Mouse (Mus musculus) gastrocnemius, adult 2 months (tissue): ENCODE measurements at regions not wholly inside any gene's neighbourhood (a gene's known extent, or its start where the extent isn't known, plus 50 kb on each side); places are given as distances from the start of the nearest gene placed in this dataset.

Experiments
- DNase-seq: peaks from one replicate; pipeline ENCODE4 v3.0.0; 2022
- H3K27ac ChIP-seq: fragments of 200-600 bp; 2 replicates; pipeline ENCODE4 v1.8.1; 2022; ENCODE audit warnings: mild to moderate bottlenecking
- H3K4me3 ChIP-seq: fragments of 200-600 bp; 2 replicates; pipeline ENCODE4 v1.8.1; 2022; ENCODE audit warnings: mild to moderate bottlenecking, moderate library complexity
- CTCF ChIP-seq: fragments of 200-600 bp; IDR thresholded peaks from 2 replicates; pipeline ENCODE4 v1.8.1; 2022; ENCODE audit warnings: antibody characterized with exemption, mild to moderate bottlenecking, moderate library complexity
- intact Hi-C: fragments of 180-260 bp; cut with DNase I; formaldehyde crosslinking; loops from one replicate; pipeline ENCODE4 v1.15.1; 2025

GRCm38 (mm10) chr5:58705561-58705960, 987.8 kb downstream of the Pcdh7 start:
- TF ChIP-seq CTCF, result no peak
- intact Hi-C loops, result no loop called here
- Histone ChIP-seq H3K27ac (no peak overlapping the region), H3K4me3 (no peak overlapping the region)
- no peak for DNase-seq

- no peak overlapping the region for H3K27ac ChIP-seq
- H3K4me3 ChIP-seq, result no peak overlapping the region
- intact Hi-C loops, result no loop called here
- DNase-seq, result no peak
- TF ChIP-seq CTCF, result no peak
Measured at GRCm38 (mm10) chr5:58712381-58712780, 994.6 kb downstream of the Pcdh7 start.

GRCm38 (mm10) chr5:58733366-58733765, 1015.6 kb downstream of the Pcdh7 start:
- TF ChIP-seq CTCF, result no peak
- no peak for DNase-seq
- intact Hi-C loops, result no loop called here

GRCm38 (mm10) chr5:58733961-58734360, 1016.2 kb downstream of the Pcdh7 start:
- no peak overlapping the region for H3K4me3 ChIP-seq
- TF ChIP-seq CTCF, result no peak
- no peak overlapping the region for H3K27ac ChIP-seq
- no peak for DNase-seq
- intact Hi-C loops, result no loop called here

More at GRCm38 (mm10) chr5:58733366-58733765, 1015.6 kb downstream of the Pcdh7 start:
- no peak overlapping the region for H3K27ac ChIP-seq
- no peak overlapping the region for H3K4me3 ChIP-seq

- TF ChIP-seq CTCF, result peak; percentile 73
- no peak overlapping the region for H3K27ac ChIP-seq
- no peak overlapping the region for H3K4me3 ChIP-seq
- intact Hi-C loops, result loop anchor here (5.0 kb wide), 1 partner anchor 1024 kb away; no protein-coding TSS in a partner anchor
- peak; percentile 24 for DNase-seq
Measured at GRCm38 (mm10) chr5:58736610-58737009, 1018.8 kb downstream of the Pcdh7 start.

- H3K27ac ChIP-seq, result no peak overlapping the region
- TF ChIP-seq CTCF, result no peak
- intact Hi-C loops, result loop anchor here (5.0 kb wide), 1 partner anchor 1025 kb away; no protein-coding TSS in a partner anchor
- H3K4me3 ChIP-seq, result no peak overlapping the region
- no peak for DNase-seq
Measured at GRCm38 (mm10) chr5:58737264-58737883, 1019.6 kb downstream of the Pcdh7 start.

- intact Hi-C loops, result loop anchor here (5.0 kb wide), 1 partner anchor 1026 kb away; no protein-coding TSS in a partner anchor
- Histone ChIP-seq H3K27ac (no peak overlapping the region), H3K4me3 (no peak overlapping the region)
- no peak for TF ChIP-seq CTCF
- no peak for DNase-seq
Measured at GRCm38 (mm10) chr5:58738041-58738440, 1020.3 kb downstream of the Pcdh7 start.

GRCm38 (mm10) chr5:58740759-58741158, 1023.0 kb downstream of the Pcdh7 start:
- intact Hi-C loops, result no loop called here
- no peak overlapping the region for H3K27ac ChIP-seq
- H3K4me3 ChIP-seq, result no peak overlapping the region
- no peak for DNase-seq
- no peak for TF ChIP-seq CTCF

GRCm38 (mm10) chr5:58747684-58748083, 1029.9 kb downstream of the Pcdh7 start:
- no peak for DNase-seq
- Histone ChIP-seq H3K27ac (no peak overlapping the region), H3K4me3 (no peak overlapping the region)
- intact Hi-C loops, result no loop called here
- TF ChIP-seq CTCF, result no peak

- TF ChIP-seq CTCF, result no peak
- intact Hi-C loops, result no loop called here
- no peak overlapping the region for H3K4me3 ChIP-seq
- H3K27ac ChIP-seq, result no peak overlapping the region
- no peak for DNase-seq
Measured at GRCm38 (mm10) chr5:58751777-58752176, 1034.0 kb downstream of the Pcdh7 start.
